ENCODE assay signal across 8 mouse cellular contexts in the genomic region with DNA sequence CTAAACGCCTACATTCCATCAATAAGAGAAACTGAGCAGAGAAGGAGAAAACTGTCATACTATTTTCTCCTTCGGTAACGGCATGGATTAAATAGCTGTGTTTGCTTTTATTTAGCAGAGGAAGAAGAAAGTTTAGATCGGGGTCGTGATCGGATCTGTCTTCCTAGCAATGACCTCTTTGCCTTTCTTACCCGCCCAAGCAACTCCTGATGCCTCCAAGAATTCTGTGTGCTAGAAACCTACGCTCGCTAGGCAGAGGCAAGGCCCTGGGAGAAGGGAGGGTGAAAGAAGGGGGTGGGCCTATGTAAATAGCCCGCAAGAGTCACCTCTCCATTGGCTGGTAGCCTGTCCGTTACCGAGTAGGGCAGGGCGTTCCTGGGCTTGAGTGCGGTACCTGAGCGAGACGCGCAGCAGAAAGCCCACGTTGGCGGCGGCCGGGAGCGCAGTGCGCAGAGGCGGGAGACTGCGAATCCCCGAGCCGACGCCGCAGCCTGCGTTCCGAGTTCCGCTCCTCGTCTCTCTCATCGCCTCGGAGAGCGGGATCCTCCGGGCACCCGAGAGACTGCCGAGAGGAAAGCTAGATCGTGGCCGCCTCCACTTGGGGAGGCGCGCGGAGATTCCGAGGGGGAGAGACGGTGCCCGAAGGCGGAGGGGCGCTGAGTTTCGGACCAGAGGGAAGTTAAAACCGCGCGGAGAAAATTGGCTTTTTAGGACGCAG. TPM values are rescaled to one million over a fixed set of nuclear protein-coding genes. Genes with fewer than 3 reads are reported as not detected.
DNase-seq lines count a peak whose midpoint lies in the region; ATAC-seq and TF ChIP-seq lines count a peak whose summit lies in the region.

TSS of gene Bmp6 (plus strand) at position 395 of the 718 bp plus-strand sequence.

- peak; percentile 46; the same call in 1 of the 2 replicates for TF ChIP-seq POLR2A in CH12.LX (IDR thresholded peaks at IDR 0.05; ENCODE audit: low read depth, low read length)

- H3K4me2 ChIP-seq in CH12.LX (ENCODE audit: insufficient read depth, low read depth, poor library complexity, severe bottlenecking): peak within 1 kb of the TSS; percentile 80
- peak within 1 kb of the TSS; percentile 86 for H3K4me2 ChIP-seq in forebrain, embryonic 16.5 days (ENCODE audit: low read length)
- H3K4me2 ChIP-seq in liver, embryonic 13.5 days: peak within 1 kb of the TSS; percentile 54
- peak within 1 kb of the TSS; percentile 82 for H3K4me2 ChIP-seq in neural tube, embryonic 13.5 days

- 2% methylated on average over 54 of the region's 54 CpGs for WGBS in forebrain, embryonic 16.5 days
- 4% methylated on average over 54 of the region's 54 CpGs for WGBS in liver, embryonic 13.5 days (ENCODE audit: insufficient replicate concordance)
- 2% methylated on average over 54 of the region's 54 CpGs for WGBS in neural tube, embryonic 13.5 days

- peaks cover 7 to 17% of the 10 kb centered on the region in 2 experiments for H3K4me1 ChIP-seq in CH12.LX (ENCODE audit: control insufficient read depth in 1 of 2, insufficient read depth in 2 of 2)
- peaks cover 22% of the 10 kb centered on the region for H3K4me1 ChIP-seq in forebrain, embryonic 16.5 days (replicated peaks; ENCODE audit: control insufficient read depth, insufficient read depth, low read length)
- peaks cover 9% of the 10 kb centered on the region for H3K4me1 ChIP-seq in liver, embryonic 13.5 days (replicated peaks)
- peaks cover 33% of the 10 kb centered on the region for H3K4me1 ChIP-seq in neural tube, embryonic 13.5 days (replicated peaks)

- no peak for DNase-seq in CH12.LX (ENCODE audit: extremely low read depth)
- DNase-seq in cerebellum, adult 11 months: peak; percentile 21
- peak; percentile 88 to 91 for DNase-seq in heart, postnatal 10 days
- DNase-seq in kidney, postnatal 36 days: peak; percentile 90 to 94
- DNase-seq in liver, embryonic 13.5 days: peak; percentile 16
- DNase-seq in thymus, postnatal 25 days: peak; percentile 6

- dilution Hi-C loops in CH12.LX (cut with MboI; ENCODE audit: extremely low pct_ligation_motif_present, extremely low pct_unique_long_range_greater_than_20kb, low sequenced_read_pairs): no loop called here

- intact Hi-C loops in heart, postnatal 10 days (cut with DNase I): loop anchor here (1.0 to 10.0 kb wide), 4 partner anchors 162 to 280 kb away; partner anchors contain the start of gene Txndc5

- H3K4me3 ChIP-seq in CH12.LX (replicated peaks in 1 of 3; ENCODE audit: low read depth in 2 of 3, low read length in 2 of 3, poor library complexity in 1 of 3): peak within 1 kb of the TSS in 1 of 3 experiments; percentile 58
- H3K4me3 ChIP-seq in forebrain, embryonic 16.5 days (replicated peaks; ENCODE audit: low read length): peak within 1 kb of the TSS; percentile 49
- H3K4me3 ChIP-seq in liver, embryonic 13.5 days (replicated peaks): peak within 1 kb of the TSS; percentile 43
- H3K4me3 ChIP-seq in neural tube, embryonic 13.5 days: peak within 1 kb of the TSS; percentile 47

- TF ChIP-seq RAD21 in CH12.LX (IDR thresholded peaks at IDR 0.05; ENCODE audit: low read depth, low read length): no peak

- H3K9me3 ChIP-seq in CH12.LX (replicated peaks; ENCODE audit: low read length): peaks cover 29% of the 10 kb centered on the region
- H3K9me3 ChIP-seq in forebrain, embryonic 16.5 days (ENCODE audit: control insufficient read depth, low read length): no peaks in the 10 kb centered on the region
- H3K9me3 ChIP-seq in liver, embryonic 13.5 days (replicated peaks): no peaks in the 10 kb centered on the region
- H3K9me3 ChIP-seq in neural tube, embryonic 13.5 days: no peaks in the 10 kb centered on the region

- H3K27ac ChIP-seq in CH12.LX (ENCODE audit: insufficient read depth, low read depth): no peak within 1 kb of the TSS
- H3K27ac ChIP-seq in forebrain, embryonic 16.5 days (ENCODE audit: low read length): no peak within 1 kb of the TSS
- H3K27ac ChIP-seq in liver, embryonic 13.5 days: no peak within 1 kb of the TSS
- H3K27ac ChIP-seq in neural tube, embryonic 13.5 days (replicated peaks): no peak within 1 kb of the TSS

- in situ Hi-C loops in CH12.LX (cut with MboI; ENCODE audit: low pct_ligation_motif_present, low pct_unique_long_range_greater_than_20kb, low sequenced_read_pairs): loop anchor here (25.0 kb wide), 1 partner anchor 242 kb away; no protein-coding TSS in a partner anchor

- no peak within 1 kb of the TSS; the same call in 1 of the 2 replicates for H3K9ac ChIP-seq in CH12.LX (ENCODE audit: insufficient read depth, low read depth)
- peak within 1 kb of the TSS; percentile 31 for H3K9ac ChIP-seq in forebrain, embryonic 16.5 days (replicated peaks; ENCODE audit: low read depth, low read length)
- H3K9ac ChIP-seq in liver, embryonic 13.5 days: no peak within 1 kb of the TSS
- H3K9ac ChIP-seq in neural tube, embryonic 13.5 days: peak within 1 kb of the TSS; percentile 56

- ATAC-seq in forebrain, embryonic 16.5 days: peak; percentile 97
- ATAC-seq in liver, embryonic 13.5 days (ENCODE audit: low read depth): peak; percentile 71
- peak; percentile 92 for ATAC-seq in neural tube, embryonic 13.5 days (ENCODE audit: low read depth)

- no peak for TF ChIP-seq CTCF in CH12.LX (conservative IDR thresholded peaks at IDR 0.05 in 1 of 2, IDR thresholded peaks at IDR 0.05 in 1 of 2; ENCODE audit: low read depth in 2 of 2, low read length in 2 of 2)

- no peaks in the 10 kb centered on the region for H3K79me2 ChIP-seq in CH12.LX (replicated peaks; ENCODE audit: control insufficient read depth, extremely low read depth, insufficient read depth, poor library complexity, severe bottlenecking)

- TF ChIP-seq EP300 in CH12.LX (IDR thresholded peaks at IDR 0.05; ENCODE audit: low read length): no peak

- H3K27me3 ChIP-seq in CH12.LX (replicated peaks): no peaks in the 10 kb centered on the region
- peaks cover 47% of the 10 kb centered on the region for H3K27me3 ChIP-seq in forebrain, embryonic 16.5 days (replicated peaks; ENCODE audit: control insufficient read depth, insufficient read depth, low read length)
- peaks cover 69% of the 10 kb centered on the region for H3K27me3 ChIP-seq in liver, embryonic 13.5 days
- H3K27me3 ChIP-seq in neural tube, embryonic 13.5 days: peaks cover 61% of the 10 kb centered on the region

- H3K36me3 ChIP-seq in CH12.LX (replicated peaks in 1 of 2; ENCODE audit: control insufficient read depth in 1 of 2, insufficient read depth in 1 of 2, low read length in 1 of 2): peaks cover 0 to 7% of the 10 kb centered on the region in 2 experiments
- no peaks in the 10 kb centered on the region for H3K36me3 ChIP-seq in forebrain, embryonic 16.5 days (ENCODE audit: control insufficient read depth, insufficient read depth)
- no peaks in the 10 kb centered on the region for H3K36me3 ChIP-seq in liver, embryonic 13.5 days
- H3K36me3 ChIP-seq in neural tube, embryonic 13.5 days: no peaks in the 10 kb centered on the region

TF ChIP-seq in CH12.LX, 34 proteins besides CTCF, POLR2A, EP300 and RAD21:
- 0 out of 2 replicates have a peak, but pooled peaks have one; percentile 9 for TF ChIP-seq IRF4 (IDR thresholded peaks at IDR 0.05; ENCODE audit: low read depth, low read length)
- no peak for TF ChIP-seq E2F4 (IDR thresholded peaks at IDR 0.05; ENCODE audit: insufficient replicate concordance, low read depth, low read length)
- peak; percentile 56 for TF ChIP-seq NRF1 (IDR thresholded peaks at IDR 0.05; ENCODE audit: low read depth, low read length)
- TF ChIP-seq ZNF384 (IDR thresholded peaks at IDR 0.05; ENCODE audit: low read depth, low read length): no peak
- TF ChIP-seq MEF2A (IDR thresholded peaks at IDR 0.05; ENCODE audit: borderline replicate concordance, low read depth, low read length): no peak

RNA-seq across cellular contexts. Expression of gene Bmp6, which starts in this region (rescaled TPM):
- total RNA-seq in CH12.LX (2012; rRNA removed): 2.8 and 3.5 TPM in 2 replicates
- 0.16 TPM in 2 replicates for total RNA-seq in CH12.LX (2014; rRNA removed)
- 0.38 and 0.77 TPM in 2 replicates for polyA plus RNA-seq in CH12.LX (2012; ENCODE audit: insufficient read length, low read depth)
- 1.4 and 2.2 TPM in 2 replicates for polyA plus RNA-seq in forebrain, embryonic 16.5 days (2015; fragmentation: Nextera tagmentation; extraction: Ambion mirVana)
- total RNA-seq in heart, postnatal 10 days (2021): 10 to 100 TPM; 18.8 to 20.3 TPM
- 0.20 and 0.22 TPM in 2 replicates for polyA plus RNA-seq in liver, embryonic 13.5 days (2015; fragmentation: Nextera tagmentation; extraction: Ambion mirVana)
- 2.4 and 2.7 TPM in 2 replicates for polyA plus RNA-seq in neural tube, embryonic 13.5 days (2015; fragmentation: Nextera tagmentation; extraction: Ambion mirVana)

Comparison
In these comparisons a context has a peak if more than half of its experiments do, and no peak if none do; other contexts are left out.
1. RNA of gene Bmp6 (total RNA-seq): 18.8 to 20.3 TPM in heart, postnatal 10 days; 0.16 to 3.5 TPM in CH12.LX; every median in the first group is over 4 times any median in the second.
2. Peak in DNase-seq, ATAC-seq, H3K4me3 ChIP-seq and H3K4me2 ChIP-seq in liver, embryonic 13.5 days; RNA of the gene not detected or under 1 TPM.
3. H3K9ac ChIP-seq: peak in forebrain, embryonic 16.5 days (single experiment) and neural tube, embryonic 13.5 days (single experiment); none in CH12.LX (single experiment) and liver, embryonic 13.5 days (single experiment).
4. Peak in every context shown above with its lines, with median percentiles within 50 percentile points of each other: H3K4me2 ChIP-seq and ATAC-seq.